Mouse (Mus musculus) kidney, embryonic 16.5 days (tissue): ENCODE results near the gene Bst2. TPM values are rescaled to one million over a fixed set of nuclear protein-coding genes. Genes with fewer than 3 reads are reported as not detected.
"Not testable (repeated sequence)": the region's sequence is repeated elsewhere in the genome, so short reads cannot be mapped to it uniquely, and the experiment has no call there.

Experiments
- ATAC-seq: fragments of 200-750 bp; cut with Nextera tagmentation; 2 replicates; pipeline ENCODE4 v1.8.0; 2017; ENCODE audit warnings: moderate TSS enrichment; ENCODE audit not compliant: low FRiP score, low TSS enrichment
- H3K27ac ChIP-seq: fragments of 300-500 bp; sonication (generic); 2 replicates; pipeline ENCODE4 v1.5.1; 2014; ENCODE audit warnings: low read length
- H3K27me3 ChIP-seq: fragments of 300-500 bp; sonication (generic); 2 replicates; pipeline ENCODE4 v1.6.1; 2014; ENCODE audit warnings: low read length, control low read depth, mixed read lengths; ENCODE audit not compliant: insufficient read depth
- H3K36me3 ChIP-seq: fragments of 300-500 bp; sonication (generic); 2 replicates; pipeline ENCODE4 v1.6.1; 2014; ENCODE audit warnings: low read length, control low read depth, mixed read lengths; ENCODE audit not compliant: insufficient read depth
- H3K4me1 ChIP-seq: fragments of 300-500 bp; sonication (generic); 2 replicates; pipeline ENCODE4 v1.6.1; 2014; ENCODE audit warnings: low read length, control low read depth, mixed read lengths; ENCODE audit not compliant: insufficient read depth
- H3K4me2 ChIP-seq: fragments of 300-500 bp; sonication (generic); replicated peaks from 2 replicates; pipeline ENCODE4 v1.6.1; 2014; ENCODE audit warnings: low read depth, low read length
- H3K4me3 ChIP-seq: fragments of 300-500 bp; sonication (generic); 2 replicates; pipeline ENCODE4 v1.5.1; 2014; ENCODE audit warnings: mild to moderate bottlenecking, low read length
- H3K9ac ChIP-seq: fragments of 300-500 bp; sonication (generic); replicated peaks from 2 replicates; pipeline ENCODE4 v1.6.1; 2014; ENCODE audit warnings: low read length
- H3K9me3 ChIP-seq: fragments of 300-500 bp; sonication (generic); 2 replicates; pipeline ENCODE4 v1.6.1; 2016; ENCODE audit warnings: low read length, control low read depth
- WGBS: fragments of 180-500 bp; shearing (Covaris S2); extraction: QIAGEN DNeasy Blood & Tissue Kit; methylation state at CpG from one replicate; pipeline ENCODE4 v1.1.7; 2014; 5-methylcytosine and 5-hydroxymethylcytosine counted together
- polyA plus RNA-seq: library from polyadenylated mRNA; unstranded; fragments of >200 nt; fragmentation: Nextera tagmentation; extraction: Ambion mirVana; gene quantifications from 2 replicates; pipeline ENCODE4 v1.2.1, GENCODE M21; 2015

Bst2 gene
- polyA plus RNA-seq, 1 experiment from 2014 or later: 55.6 TPM

DNA sequence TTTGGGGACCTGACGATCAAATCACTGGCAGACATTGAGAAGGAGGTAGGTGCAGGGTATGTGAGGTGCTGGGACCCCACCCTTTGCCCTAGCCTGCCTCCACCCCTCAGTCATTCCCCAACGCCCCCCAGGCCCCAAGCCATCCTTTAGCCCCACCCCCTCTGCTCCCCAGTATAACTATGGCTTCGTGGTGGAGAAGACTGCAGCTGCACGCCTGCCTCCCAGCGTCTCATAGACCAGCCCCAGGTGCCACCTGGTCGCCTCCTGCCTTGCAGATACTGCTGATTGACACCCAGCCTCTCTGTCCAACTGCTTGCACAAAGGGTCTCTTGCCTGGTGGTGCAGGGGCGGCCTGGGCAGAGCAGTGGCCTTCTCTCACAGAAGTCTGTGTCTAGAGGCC, 10.3 kb upstream of the Bst2 start:
- WGBS: 85% methylated on average over 7 of the region's 7 CpGs
- H3K4me2 ChIP-seq: no peak overlapping the region
- ATAC-seq: no peak

DNA sequence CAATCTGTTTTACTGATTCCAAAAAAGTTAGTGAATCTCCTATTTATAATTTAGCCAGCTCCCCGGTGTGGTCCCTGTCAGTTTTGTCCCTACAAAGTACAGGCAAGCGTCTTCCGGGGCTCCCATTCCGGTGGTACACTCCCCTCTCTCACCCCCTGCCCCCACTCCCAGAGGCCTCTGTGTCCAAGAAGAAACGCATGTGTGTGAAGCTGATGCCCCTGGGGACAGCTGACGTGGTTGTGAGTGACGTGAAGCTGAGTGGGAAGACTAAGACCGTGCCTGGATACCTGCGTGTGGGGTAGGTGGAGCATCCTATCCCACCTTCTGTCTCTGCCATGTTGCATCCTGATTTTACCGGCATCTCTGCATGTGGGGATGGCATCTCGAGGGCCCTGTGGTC, 7.8 kb upstream of the Bst2 start:
- Histone ChIP-seq H3K4me3 (no peak overlapping the region), H3K27ac (no peak overlapping the region), H3K36me3 (peaks cover 30% of the 10 kb centered on the region), H3K9me3 (no peaks in the 10 kb centered on the region), H3K4me2 (no peak overlapping the region), H3K4me1 (peaks cover 11% of the 10 kb centered on the region), H3K27me3 (no peaks in the 10 kb centered on the region), H3K9ac (no peak overlapping the region)
- WGBS: 92% methylated on average over 11 of the region's 11 CpGs
- no peak for ATAC-seq

More for the DNA sequence above, 10.3 kb upstream of the Bst2 start:
- H3K4me1 ChIP-seq: peaks cover 19% of the 10 kb centered on the region
- H3K9ac ChIP-seq: no peak overlapping the region
- peaks cover 30% of the 10 kb centered on the region for H3K36me3 ChIP-seq
- no peak overlapping the region for H3K4me3 ChIP-seq
- no peaks in the 10 kb centered on the region for H3K27me3 ChIP-seq
- no peaks in the 10 kb centered on the region for H3K9me3 ChIP-seq
- no peak overlapping the region for H3K27ac ChIP-seq

DNA sequence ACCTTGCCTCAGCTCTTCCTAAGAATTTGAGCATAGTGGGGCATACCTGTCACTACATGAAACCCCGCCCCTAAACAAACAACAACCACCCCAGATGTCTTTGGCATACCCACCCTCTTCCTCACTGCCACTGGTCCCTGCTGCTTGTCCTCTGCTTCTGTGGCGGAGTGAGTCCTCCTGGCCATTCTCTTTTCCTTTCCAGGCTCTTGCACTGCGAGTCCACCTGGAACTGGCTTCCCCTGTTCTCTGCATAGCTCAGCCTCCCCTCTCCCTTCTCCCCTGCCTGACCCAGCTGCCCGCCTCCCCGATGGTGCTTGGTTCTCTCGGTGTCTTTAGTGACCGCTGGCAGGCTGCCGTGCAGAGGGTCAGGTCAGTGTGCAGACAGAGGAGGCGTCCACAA, 6.5 kb upstream of the Bst2 start:
- Histone ChIP-seq H3K27ac (no peak overlapping the region), H3K36me3 (peaks cover 28% of the 10 kb centered on the region), H3K27me3 (no peaks in the 10 kb centered on the region), H3K4me1 (peaks cover 11% of the 10 kb centered on the region), H3K4me2 (peak overlapping the region; percentile 89), H3K9ac (peak overlapping the region; percentile 81), H3K9me3 (no peaks in the 10 kb centered on the region), H3K4me3 (peak overlapping the region; percentile 86)
- ATAC-seq: no peak
- 79% methylated on average over 9 of the region's 9 CpGs for WGBS

DNA sequence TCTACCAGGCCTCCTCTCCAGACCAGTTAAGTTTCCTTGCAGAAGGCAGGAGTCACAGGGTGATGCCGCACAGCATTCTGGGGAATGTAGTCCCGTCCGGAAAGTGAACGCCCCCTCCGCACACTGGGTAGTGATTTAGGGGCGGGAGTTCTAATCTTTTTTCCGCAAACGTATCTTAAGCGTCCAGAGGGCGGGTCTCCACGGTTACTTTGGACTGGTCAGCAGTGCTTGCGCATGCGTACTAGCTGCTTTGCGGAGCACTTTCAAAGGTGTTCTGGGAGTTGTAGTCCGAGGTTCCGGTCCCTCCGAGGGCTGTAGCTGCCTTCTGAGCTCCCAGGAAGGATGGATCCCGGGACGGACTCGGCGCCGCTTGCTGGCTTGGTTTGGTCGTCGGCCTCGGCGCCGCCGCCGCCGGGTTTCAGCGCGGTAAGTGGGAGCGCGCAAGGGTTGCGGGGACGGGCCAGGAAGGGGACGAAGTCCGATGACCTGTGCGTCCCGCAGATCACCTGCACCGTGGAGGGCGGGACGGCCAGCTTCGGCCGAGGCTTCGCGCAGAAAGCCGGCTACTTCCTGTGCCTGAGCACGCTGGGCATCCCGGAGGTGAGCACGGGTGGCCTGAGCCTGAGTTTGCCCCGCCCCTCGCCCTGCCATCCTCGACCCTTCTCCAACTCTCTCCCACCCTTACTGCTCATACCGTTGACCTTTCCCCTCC, 5.5 kb upstream of the Bst2 start, which contains the start of gene Mvb12a:
TSS of gene Mvb12a (plus strand) at position 291 of the 712 bp plus-strand sequence.
- Histone ChIP-seq H3K9ac (peak within 1 kb of the TSS; percentile 81), H3K9me3 (no peaks in the 10 kb centered on the region), H3K4me2 (peak within 1 kb of the TSS; percentile 89), H3K4me3 (peak within 1 kb of the TSS; percentile 86), H3K27ac (peak within 1 kb of the TSS; percentile 83), H3K4me1 (peaks cover 15% of the 10 kb centered on the region), H3K27me3 (no peaks in the 10 kb centered on the region), H3K36me3 (peaks cover 19% of the 10 kb centered on the region)
- ATAC-seq: peak; percentile 95
- WGBS: under 1% methylated on average over 52 of the region's 55 CpGs

DNA sequence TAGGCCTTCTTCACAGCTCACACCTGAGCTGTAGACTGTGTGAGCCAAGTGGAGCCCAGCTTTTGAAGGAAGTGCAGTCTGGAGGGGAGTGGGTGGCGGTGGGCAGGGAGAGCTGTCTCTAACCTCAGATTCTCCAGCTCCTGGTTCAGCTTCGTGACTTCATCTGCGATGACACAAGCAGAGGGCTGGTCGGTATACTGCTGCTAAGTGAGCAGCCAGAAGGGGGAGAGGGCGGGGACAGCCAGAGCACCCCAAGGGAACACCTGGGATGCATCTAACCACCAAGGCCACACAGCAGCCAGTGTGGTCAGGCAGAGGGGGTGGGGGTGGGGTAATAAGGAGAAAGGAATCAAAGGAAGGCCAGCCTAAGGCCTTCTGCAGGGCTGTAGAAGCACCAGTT, 1.6 kb downstream of the Bst2 start:
- Histone ChIP-seq H3K4me2 (peak overlapping the region; percentile 60; the same call in 1 of the 2 replicates), H3K4me1 (peaks cover 17% of the 10 kb centered on the region), H3K9me3 (no peaks in the 10 kb centered on the region), H3K36me3 (no peaks in the 10 kb centered on the region), H3K27me3 (no peaks in the 10 kb centered on the region; the same call in 1 of the 2 replicates), H3K9ac (no peak overlapping the region), H3K4me3 (no peak overlapping the region), H3K27ac (no peak overlapping the region)
- no peak for ATAC-seq
- 74% methylated on average over 5 of the region's 5 CpGs for WGBS

DNA sequence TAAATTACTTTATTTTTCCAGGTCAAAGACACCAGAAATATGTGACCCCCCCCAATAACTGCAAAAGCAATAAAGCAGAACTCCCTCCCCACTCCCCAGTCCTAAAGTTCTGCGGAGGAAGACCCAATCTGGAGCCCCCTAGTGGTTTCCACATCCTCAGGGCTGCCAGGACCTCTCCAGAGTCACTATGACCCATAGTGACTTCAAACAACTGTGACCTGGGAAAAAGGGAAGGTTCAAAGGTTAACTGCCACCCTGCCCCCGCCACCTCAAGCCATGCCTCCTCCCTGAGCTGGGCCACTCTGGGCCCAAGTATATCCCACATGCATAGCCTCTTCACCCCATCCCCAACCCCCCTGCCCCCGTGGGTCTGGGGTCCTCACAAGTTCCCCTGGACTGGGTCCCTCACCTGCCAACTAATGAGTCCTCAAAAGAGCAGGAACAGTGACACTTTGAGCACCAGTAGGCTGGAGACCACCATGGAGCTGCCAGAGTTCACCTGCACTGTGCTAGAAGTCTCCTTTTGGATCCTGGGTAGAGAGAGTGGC, 2.9 kb downstream of the Bst2 start:
- WGBS: 37% methylated on average over 3 of the region's 3 CpGs
- Histone ChIP-seq H3K4me2 (no peak overlapping the region), H3K4me1 (peaks cover 17% of the 10 kb centered on the region), H3K9ac (no peak overlapping the region), H3K27ac (0 out of 2 replicates have a peak overlapping the region, but pooled peaks have one; percentile 58), H3K4me3 (no peak overlapping the region), H3K27me3 (no peaks in the 10 kb centered on the region; the same call in 1 of the 2 replicates), H3K36me3 (no peaks in the 10 kb centered on the region), H3K9me3 (no peaks in the 10 kb centered on the region)
- ATAC-seq: no peak; the same call in 1 of the 2 replicates

DNA sequence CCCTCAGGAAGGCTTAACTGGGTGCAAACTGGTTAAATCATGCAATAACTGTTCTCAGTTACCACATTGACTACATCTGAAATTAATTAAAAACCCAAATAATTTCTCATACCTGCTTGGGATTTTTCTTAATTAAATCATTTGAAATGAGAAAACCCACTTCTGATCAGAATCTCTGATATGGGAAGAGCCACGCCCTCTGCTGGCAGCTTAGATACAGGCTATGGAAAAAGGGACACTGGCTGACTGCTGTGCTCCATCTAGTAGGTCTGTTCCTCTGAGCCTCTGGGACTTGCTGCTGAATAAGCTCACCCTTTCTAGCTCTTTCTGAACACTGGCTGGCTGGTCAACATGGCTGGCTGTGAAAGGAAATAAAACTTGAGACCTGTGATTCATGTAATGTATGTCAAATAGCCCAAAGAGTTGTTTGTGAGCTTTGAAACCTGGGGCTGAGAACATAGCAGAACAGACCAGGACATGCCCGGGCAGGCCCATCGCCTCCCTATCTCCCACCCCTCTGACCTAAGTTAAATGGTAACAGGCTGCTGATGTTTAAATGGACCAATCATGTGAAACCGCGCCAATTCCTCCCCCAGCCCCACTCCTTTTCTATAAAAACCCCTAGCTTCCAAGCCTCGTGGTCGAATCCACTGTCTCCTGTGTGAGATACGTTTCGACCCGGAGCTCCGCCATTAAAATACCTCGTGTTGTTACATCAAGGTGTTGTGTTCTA, 6.4 kb downstream of the Bst2 start:
- not testable (repeated sequence) for H3K27me3 ChIP-seq, H3K9ac ChIP-seq, H3K36me3 ChIP-seq, H3K4me2 ChIP-seq, H3K4me3 ChIP-seq, ATAC-seq, H3K9me3 ChIP-seq
- Histone ChIP-seq H3K4me1 (peaks cover 27% of the 10 kb centered on the region), H3K27ac (0 out of 2 replicates have a peak overlapping the region, but pooled peaks have one; percentile 55)
- WGBS: 61% methylated on average over 5 of the region's 12 CpGs

DNA sequence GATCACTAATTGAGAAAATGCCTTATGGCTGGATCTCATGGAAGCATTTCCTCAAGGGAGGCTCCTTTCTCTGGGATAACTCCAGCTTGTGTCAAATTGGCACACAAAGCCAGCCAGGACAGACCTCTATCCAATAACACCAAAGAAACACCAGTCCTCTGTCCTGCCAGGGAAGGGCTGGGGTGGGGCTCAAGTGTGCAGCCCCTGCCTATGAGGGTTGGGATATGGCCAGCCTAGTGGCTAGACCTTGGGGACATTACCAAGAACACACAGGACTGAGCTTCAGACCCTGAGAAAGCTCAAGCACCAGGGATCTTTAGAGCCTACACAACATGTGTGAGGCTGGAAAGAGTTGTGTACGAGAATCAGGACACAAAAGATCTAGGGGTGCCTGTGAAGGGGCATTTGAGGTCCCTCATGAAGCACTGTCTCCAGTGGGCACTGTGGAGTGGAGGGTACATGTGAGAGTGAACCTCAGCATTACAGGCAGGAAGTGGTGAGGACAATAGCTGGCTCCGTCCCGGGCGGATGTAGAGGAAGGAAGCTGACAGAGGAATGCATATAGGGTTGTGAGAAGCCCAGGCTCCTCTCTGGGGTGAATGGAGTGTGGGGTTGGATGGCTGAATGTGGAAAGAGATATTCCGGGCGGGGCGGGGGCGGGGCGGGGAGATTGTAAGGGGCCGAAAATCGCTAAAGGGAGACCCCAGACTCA, 8.7 kb downstream of the Bst2 start:
- peaks cover 16% of the 10 kb centered on the region for H3K27me3 ChIP-seq
- H3K9me3 ChIP-seq: no peaks in the 10 kb centered on the region
- ATAC-seq: no peak
- 65% methylated on average over 11 of the region's 11 CpGs for WGBS
- no peak overlapping the region; the same call in 1 of the 2 replicates for H3K9ac ChIP-seq
- H3K36me3 ChIP-seq: no peaks in the 10 kb centered on the region
- no peak overlapping the region for H3K4me2 ChIP-seq
- H3K4me3 ChIP-seq: no peak overlapping the region
- H3K27ac ChIP-seq: peak overlapping the region; percentile 91
- peaks cover 21% of the 10 kb centered on the region for H3K4me1 ChIP-seq

DNA sequence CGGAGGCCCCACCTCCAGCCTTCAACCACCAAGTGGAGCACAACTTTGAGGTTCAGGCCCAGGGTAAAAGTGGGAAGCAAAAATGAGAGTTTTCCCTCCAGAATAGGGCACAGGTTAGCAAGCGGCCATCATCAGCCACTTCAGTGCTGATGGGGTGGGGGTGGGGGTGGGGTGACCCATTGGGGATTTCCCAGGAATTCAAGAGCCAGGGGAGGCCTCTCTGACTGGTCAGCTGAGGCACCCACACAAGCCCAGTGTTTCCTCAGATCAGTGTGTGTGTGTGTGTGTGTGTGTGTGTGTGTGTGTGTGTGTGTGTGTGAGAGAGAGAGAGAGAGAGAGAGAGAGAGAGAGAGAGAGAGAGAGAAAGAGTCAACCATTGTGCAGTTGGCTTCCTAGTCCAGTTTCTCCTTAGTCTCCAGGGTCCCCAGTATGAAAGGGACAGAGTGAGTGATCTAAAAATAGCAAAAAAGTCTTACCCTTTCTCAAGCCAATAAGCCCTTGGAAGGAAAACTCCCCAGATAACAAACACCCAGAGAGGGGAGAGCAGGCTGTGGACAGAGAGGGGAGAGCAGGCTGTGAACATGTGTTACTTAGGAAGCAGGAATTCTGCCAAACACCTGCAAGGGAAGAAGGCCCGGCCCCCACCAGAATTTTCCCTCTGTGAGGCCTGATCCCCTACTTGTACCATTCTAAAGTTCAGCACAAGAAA, 9.9 kb downstream of the Bst2 start:
- ATAC-seq: no peak
- no peaks in the 10 kb centered on the region for H3K9me3 ChIP-seq
- 69% methylated on average over 3 of the region's 3 CpGs for WGBS
- H3K27ac ChIP-seq: peak overlapping the region; percentile 82
- peaks cover 16% of the 10 kb centered on the region for H3K27me3 ChIP-seq
- no peak overlapping the region for H3K4me3 ChIP-seq
- no peak overlapping the region for H3K4me2 ChIP-seq
- peaks cover 21% of the 10 kb centered on the region for H3K4me1 ChIP-seq
- H3K9ac ChIP-seq: no peak overlapping the region
- H3K36me3 ChIP-seq: no peaks in the 10 kb centered on the region
